Mouse (Mus musculus) ovary, adult 18-20 months (tissue): ENCODE data around the gene Eif3i.
A peak's percentile ranks its signal among the peaks of the same experiment; 100 is the strongest.

Experiments
- DNase-seq: peaks from one replicate; pipeline ENCODE4 v3.0.0; 2022; ENCODE audit warnings: low spot score, mixed read lengths

Gene Eif3i

DNA sequence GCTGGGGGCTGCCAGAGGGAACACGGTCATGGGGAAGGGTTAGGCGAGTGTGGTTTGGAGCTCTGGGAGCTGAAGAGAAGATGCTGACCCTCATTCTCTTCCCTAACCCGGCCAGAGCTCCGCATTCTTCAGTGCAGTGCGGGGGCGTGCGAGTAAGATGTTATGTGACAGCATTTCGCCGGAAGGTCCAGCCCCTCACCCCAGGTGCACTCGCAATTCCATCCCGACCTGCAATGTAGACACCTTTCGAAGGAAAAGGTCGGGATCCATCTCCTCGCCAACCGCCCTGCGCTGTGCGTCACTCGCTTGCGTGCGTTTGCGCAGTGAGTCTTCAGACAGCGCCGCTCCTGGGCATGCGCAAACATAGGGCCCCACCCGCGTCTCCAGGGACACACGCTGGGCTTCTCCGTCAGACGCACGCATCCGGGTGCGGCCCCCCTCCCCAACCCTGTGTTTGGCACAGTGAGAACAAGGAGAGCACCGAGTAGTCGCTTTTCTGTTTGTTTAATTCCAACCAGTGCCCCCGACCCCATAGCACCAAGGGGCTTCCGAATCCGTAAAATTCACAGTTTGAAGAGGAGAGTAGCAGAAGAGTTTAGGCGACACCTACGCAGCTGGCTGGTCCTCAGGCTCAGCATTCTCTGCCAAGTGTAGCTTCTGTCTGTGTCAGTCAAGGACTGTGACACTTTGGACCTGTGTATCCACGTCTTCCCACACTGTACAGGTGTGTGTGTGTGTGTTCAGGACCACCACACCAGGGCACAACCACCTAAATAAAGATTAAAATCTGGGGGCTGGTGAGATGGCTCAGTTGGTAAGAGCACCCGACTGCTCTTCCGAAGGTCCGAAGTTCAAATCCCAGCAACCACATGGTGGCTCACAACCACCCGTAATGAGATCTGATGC, 18.6 kb upstream of the Eif3i start, which contains the start of gene Iqcc:
Gene Iqcc (minus strand): TSS at position 314 of the 906 bp plus-strand sequence.
- peak; percentile 93 for DNase-seq

DNA sequence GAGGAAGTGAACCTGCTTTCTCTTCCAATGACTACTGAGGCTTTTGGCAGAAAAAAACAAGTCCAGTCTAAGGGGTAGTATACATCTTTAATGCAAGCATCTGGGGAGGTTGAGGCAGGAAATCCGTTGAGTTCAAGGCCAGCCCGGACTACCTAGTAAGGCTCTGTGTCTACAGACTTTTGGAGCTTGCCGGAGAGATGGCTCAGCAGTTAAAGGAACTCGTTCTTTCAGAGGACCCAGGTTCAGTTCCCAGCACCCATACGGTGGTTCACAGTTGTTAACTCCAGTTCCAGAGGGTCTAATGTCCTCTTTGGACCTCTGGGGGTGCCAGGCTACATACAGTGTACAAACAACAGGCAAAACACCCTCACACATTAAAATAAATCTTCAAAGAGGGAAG, 17.6 kb upstream of the Eif3i start:
- no peak for DNase-seq

DNA sequence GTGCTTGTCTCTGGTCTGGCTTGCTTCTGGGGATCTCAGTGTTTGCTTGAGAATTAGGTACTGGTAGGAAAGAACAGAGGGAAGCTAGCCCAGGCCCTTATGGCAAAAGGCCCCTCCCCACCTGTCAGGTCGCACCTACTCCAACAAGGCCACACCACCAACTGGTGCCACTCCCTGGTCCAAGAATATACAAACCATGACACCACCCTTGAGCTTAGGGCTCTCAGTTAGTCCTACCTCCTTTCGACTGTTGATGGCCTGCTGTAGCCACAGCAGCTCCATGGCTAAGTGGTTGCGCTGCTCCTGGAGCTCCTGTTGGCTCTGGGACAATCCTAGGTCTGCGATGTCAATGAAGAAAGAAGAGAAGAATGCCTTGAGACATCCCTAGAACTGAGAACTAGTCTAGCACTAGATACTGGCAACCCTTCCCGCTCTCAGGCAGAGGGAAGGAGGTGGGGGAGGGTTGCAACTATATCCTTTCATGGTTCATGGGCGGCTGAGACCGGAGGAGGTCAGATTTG, 16.7 kb upstream of the Eif3i start:
- no peak for DNase-seq

DNA sequence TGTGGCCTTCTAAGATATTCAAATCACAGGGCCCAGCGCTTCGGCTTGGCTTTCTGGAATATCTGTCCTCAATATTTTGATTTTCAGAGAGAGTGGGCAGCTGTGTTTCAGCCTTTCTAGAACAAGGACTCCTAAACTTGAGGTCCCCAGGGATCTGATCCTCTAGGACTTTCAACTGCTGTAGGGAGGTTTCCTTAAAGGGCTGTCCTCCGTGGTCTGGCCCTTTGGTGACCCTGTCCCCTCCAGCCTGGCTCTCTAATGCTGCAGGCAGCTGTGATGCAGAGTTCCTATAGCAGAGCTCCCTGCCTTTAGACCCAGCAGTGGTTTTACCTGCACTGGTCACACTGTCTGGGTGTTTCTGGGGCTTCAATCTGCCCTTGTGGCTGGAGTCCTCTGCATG, 16.2 kb upstream of the Eif3i start:
- no peak for DNase-seq

DNA sequence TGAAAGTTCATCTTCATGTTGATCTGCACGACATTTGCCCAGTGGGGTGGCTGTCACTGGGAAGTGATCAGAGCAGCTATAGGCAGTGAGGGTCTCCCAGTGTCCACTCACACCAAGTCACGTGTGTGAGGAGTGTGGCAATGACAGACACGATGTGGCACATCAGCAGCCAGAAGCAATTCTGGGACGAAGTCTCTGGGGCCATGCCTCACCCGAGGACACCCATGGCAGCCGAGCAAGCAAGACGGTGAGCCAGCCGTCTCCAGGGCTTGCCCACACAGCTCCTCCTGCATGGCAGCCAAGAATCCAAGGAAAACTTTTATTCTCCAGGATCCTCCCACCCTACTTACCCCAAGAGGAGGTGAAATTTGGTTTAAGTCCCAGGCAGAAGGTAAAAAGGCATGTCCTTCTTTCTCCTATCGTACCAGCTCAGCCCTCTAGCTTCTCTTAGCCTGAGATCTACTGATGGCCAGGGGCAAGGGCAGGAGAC, 15.4 kb upstream of the Eif3i start:
- no peak for DNase-seq

DNA sequence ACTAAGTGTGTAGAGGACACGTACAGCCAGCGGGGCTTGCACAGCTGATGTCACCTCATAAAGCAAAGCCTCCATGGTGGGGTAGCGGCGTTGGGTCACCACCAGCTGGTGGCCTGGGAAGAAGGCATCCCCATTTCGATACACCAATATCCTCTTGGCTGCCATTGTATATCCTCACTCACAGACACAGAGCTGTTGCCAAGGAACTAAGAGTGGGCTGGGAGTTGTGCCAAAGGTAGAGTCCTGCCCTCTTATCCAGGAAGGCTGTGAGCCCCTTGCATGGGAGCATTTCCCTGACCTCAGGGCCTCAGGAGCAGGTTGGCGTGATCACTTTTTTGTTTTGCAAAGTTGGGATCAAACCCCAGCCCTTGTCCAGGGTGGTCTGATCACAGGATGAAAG, 13.6 kb upstream of the Eif3i start, which contains the start of gene Dcdc2b:
Gene Dcdc2b (minus strand): TSS at position 165 of the 400 bp plus-strand sequence.
- DNase-seq: no peak

DNA sequence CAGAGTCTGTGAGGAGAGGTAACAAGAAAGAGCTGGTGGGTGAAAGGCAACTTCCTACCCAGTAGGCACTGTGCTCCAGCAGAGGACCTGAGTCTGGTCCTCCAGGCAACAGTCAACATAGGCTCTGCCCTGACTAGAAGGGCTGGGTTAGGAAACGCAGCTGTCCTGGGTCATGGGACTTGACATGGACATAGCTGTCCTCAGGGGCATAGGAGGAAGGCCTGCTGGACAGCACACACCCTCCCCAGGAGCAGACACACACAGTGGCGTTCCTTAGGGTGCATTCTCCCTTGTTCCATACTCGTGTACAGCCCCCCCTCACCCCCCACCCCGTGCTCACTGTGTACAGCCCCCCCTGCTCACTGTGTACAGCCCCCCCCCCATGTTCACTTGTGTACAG, 10.0 kb upstream of the Eif3i start:
- no peak for DNase-seq

DNA sequence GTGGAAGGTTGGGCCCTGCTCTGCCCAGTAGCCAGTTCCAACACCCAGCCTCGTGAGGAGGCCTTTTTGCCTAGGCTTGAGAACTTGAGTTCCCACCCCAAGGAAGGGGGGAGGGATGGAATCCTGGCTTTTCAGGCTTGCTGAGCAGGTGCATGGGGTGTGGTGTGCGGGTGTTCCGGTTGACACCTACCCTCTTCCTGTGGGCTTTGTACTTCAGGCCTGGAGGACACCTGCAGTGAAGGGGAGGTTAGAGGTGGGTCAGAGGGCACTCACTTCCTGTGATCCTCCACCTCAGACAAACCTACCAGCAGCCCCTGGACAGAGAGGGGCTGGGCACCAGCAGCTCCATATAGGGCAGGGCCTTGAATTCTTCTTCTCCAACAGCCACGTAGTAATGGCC, 9.6 kb upstream of the Eif3i start:
- DNase-seq: no peak

DNA sequence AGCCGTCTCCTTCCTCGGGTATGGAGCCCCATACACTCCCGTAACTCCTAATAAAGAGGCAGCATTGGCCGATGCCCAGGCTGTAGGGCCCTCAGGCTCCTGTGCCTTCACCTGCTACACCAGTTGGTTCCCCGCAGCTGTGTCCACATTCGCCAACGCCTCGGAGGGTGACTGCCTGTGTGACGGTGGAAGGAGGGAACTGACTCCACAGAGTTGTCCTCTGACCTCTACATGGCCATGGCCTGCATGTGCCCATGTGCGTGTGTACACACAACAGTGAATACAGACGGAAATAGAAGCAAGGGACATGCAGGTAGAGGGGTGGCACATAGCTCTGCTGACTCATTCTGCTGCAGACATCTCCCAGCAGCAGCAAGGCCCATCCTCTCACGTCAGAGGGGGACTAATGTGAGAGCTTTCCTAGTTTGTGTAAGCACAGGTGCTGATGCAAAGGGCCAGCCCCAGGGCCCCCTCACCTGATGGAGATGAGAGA, 8.7 kb upstream of the Eif3i start:
- no peak for DNase-seq

DNA sequence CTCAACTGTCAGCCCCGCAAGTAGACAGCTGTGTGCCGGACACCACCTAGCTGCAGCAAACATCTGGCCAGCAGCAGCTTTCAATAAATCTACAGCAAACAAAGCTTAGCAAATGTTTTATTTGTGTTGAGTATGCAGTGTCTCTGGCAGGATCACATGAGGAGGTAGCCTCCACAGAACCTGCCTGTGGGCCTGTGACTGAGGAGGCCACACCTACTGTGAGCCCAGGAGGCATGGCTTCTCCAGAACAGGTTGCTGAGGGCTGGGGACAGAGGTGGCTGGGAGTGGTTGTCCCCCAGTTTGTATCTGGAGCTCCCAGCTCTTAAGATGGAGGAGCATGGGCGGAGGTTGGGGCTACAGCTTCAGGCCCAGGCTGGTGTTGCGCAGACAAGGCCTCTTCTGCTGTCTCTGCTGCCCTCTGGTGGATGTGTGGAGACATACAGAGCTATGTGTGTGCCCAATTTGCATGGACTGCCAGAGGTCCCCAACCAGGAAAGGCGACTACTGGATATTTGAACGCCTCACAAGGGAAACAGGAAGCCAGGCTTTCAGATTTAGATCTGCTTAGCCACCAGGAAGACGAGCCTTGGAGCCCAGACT, 8.1 kb upstream of the Eif3i start:
- DNase-seq: peak; percentile 52

DNA sequence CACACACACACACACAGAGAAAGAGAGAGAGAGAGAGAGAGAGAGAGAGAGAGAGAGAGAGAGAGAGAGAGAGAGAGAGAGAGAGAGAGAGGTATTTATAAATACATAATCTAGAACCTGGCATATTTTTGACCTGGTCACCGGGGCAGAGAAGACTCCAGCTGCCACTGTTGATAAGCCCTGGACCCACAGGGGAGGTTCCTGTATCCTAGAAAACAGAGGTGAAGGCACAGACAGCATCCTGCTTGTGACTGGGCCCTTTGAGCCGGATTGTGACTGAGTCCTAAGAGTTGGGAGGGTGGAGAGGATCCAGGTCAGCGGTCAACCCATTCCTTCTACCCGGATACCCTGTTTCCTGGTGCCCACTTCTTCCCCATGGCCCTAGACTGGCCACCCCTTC, 11.6 kb downstream of the Eif3i start:
- no peak for DNase-seq

DNA sequence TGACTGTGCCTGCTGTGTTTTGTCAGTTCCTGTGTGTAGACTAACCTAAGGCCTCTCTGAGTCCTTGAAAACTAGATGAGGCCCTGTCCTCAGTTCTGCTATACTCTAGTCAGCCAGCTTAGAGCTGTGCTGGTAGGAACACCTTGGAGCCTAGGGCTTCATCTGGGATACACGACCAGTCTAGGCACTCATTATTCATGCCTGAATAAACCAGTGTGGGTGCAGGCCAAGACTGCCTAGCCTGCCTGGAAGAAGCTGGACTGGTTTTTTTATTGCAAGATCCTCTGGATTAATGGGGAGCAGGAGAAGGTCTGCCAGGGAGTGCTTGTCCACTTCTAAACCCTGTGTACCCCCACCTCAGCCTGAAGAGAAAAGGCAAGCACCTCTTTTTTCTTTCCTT, 13.5 kb downstream of the Eif3i start:
- DNase-seq: no peak

DNA sequence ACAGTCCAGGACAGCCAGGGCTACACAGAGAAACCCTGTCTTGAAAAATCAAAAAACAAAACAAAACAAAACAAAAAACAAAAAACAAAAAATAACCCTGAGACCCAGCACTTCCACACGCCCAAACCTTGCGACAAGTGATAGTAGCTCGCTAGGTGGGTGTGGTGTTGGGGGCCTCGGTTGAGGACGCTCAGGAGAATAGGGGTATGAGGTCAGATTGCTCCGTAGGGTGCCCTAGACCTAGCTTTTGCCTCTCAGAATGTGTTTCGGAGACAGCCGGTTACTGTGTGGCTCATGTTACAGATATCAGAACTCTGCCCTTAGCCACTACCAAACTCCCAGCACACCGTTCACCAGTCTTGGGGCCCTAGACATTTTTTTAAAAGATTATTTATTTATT, 14.7 kb downstream of the Eif3i start:
- no peak for DNase-seq

DNA sequence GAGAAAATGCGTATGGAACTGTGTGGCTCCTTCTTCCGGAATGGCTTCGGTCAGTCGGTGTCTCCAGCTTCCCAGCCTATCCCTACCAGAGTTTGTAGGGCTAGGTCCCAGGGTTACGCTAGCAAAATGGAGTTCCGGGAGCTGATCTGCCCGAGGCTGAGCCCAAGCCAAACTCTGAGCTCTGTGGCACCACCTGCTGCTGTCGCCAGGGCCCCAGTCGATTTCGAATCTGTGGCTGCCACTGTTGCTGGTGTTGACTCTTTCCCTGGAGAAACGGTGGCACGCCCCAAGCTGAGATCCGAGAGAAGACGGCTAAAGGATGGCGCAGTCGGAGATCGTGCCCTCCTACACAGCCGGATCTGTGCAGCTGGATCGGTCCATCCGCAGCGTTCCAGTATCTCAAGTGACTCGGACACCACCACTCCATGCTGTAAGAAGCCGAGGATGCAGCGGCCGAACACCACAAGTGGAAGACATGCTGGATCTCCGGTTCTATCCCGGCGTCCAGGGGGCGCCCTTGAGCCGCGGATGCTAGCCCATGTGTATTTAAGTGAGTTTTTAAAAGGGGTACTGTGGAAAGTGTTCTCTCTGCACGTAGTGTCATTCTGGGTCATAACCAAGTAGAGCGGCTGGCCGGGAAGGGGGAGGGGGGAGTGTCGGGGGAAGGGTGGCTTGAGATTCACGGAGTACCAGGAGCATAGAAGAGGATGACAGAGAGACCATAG, 15.4 kb downstream of the Eif3i start:
- peak; percentile 64 for DNase-seq

DNA sequence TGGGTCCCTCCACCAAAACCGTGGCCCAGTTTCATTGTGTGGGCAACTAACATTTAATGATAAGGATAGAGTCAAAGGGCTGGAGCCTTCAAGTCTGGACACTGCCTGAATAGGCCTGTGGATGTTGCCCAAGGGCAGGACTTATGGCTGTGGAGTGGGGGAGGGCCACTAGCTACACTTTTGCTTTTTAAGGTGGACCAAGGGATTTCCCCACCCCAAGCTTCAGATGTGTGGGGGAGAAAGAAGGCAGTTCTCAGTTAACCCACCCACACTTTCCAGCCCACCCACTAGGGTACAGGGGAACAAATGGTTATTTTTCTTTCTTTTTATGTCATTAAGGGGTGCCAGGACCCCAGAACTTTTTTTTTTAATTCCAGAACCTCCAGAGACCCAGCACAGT, 16.1 kb downstream of the Eif3i start:
- no peak for DNase-seq

DNA sequence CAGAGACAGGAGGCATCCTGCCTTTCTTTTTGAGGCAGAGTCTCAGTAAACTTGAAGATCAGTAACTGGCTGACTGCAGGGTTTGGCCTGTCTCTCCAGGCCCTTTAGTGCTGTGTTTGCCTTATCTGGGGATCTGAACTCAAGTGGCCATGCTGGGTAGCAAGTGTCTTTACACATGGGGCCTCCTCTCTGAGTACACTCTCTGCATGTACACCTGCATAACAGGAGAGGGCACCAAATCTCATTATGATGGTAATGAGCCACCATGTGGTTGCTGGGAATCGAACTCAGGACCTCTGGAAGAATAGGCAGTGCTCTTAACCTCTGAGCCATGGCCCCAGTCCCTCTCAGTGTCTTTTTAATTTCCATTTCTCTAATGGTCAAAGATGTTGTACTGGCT, 18.2 kb downstream of the Eif3i start:
- no peak for DNase-seq

DNA sequence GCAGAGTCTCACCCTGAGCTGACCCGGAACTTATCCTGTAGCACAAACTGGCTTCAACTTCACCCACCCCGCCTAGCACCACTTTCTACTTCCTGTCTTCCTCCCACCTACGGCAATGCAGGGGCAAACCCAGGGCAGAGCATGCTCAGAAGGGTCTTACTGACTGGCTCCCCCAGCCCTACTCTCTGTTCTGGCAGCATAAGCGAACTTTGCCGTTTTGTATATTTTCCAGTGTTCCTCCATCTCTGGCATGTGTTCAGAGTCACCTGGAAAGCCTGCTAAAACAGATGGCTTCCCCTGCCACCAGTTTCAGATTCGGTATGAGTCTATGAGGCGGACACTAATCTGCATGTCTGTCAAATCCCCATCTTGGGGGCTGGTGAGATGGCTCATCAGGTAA, 20.1 kb downstream of the Eif3i start:
- DNase-seq: no peak

DNA sequence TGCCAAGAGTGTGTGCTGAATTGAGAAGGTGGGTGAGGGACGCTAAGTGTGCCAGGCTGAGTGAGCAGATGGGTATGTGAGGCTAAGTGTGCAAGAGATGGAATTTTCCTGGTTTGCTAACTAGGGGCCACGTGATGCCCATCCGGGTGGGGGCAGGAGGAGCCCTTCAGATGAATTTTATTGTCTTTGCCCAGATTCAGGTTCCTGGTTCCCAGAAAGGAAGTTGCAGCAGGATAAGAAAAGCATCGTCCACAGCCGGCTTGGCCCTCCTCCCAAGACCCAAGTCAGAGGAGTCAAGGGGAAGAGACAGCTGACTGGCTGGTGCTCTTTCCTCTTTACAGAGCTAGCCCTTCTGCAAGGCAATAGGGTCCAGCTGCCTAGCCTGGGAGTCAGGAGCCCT, 22.0 kb downstream of the Eif3i start, which contains the start of gene Fam167b:
Gene Fam167b (minus strand): TSS at position 84 of the 400 bp plus-strand sequence.
- no peak for DNase-seq

DNA sequence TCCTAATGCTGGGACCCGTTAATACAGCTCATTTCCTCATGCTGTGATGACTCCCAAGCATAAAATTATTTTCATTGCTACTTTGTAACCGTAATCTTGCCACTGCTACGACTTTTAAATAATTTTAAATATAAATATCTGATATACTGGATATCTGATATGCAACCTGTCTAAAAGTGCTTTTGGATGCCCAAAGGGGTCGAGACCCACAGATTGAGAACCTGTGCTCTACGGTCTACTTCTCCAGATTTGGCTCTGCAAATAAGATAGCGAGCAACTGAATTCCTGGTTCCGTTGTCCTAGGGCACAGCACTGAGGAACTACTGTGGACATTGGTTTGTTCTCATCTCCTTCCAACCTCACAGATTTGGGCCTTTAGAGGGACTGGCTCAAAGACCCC, 22.8 kb downstream of the Eif3i start:
- DNase-seq: no peak

DNA sequence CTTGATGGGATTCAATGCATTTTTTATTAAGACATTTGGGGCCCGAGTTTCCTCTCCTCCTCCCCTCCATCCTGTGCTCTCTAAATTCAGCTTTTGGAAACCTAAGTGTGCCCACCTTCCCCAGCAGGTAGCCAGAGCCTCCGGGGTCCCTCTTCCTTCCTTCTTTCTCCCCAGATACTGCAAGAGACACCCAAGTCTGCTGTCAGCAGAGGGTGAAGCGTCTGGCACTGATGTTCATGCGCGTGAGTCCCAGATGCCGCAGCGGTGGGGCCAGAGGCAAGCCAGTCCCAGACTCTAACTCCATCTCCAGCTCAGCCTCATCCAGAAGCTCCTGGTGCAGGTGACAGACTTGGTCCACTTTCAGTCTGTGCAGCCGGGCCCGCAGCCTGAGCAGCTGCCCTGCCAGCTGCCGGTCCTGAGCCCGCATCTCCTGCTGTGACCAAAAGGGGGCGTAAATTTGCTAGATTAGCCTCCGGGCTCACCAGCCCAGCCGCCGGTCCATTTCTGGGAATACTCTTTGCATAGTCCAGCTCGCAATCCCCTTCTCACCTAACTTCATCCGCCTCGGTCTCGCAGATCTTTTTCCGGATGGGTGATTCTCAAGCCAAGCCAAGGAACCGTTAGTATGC, 23.5 kb downstream of the Eif3i start:
- peak; percentile 37 for DNase-seq

DNA sequence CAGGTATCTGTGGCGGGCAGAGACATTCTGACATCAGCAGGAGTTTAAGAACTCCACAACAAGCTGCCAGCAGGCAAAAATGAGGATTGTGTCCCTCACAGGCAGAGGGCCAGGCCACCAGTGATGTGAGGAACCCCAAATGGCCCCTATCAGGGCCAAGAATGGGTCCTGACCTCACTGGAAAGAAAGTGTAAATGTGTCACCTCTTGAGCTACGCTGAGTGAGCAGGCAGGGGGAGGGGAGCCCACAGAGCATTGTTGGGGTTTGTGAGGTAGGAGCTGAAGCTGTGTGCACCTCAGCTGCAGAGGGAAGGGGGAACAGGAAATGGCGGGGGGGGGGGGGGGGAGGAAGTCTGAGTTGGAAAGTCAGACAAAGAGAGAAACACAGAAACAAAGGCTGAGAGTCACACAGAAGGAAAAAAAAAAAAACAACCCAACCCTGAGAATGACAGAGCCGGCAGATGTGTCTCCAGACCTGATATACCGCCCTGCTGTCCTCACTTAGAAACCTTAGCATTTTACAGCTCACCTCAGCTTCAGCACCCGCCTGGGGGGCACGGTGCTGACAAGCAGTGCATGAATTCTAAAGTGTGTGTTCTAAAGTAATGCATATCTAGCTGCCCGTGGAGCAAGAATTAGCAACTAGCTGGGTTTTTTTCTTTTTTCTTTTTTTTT, 25.1 kb downstream of the Eif3i start:
- DNase-seq: no peak
